ENCODE assay signal across 19 mouse cellular contexts in the genomic region with DNA sequence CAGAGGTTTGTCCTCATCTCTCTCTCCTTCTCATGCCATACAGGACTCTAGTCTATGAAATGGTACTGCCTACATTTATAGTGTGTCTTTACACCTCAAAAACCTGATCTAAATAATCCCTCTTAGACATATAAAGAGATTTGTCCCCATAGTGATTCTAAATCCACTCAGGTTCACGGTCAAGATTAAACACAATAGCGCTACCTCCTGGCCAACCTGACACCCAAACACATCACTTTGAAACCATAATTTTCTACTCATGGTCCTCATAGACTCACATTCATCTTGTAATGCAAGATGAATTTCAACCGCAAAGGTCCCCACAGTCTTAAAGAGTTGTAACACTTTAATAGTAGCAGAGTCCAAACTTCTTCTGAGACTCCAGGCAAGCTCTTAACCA.
DNase-seq lines count a peak whose midpoint lies in the region; ATAC-seq and TF ChIP-seq lines count a peak whose summit lies in the region.
"Had no signal": no experiment of that assay in that cellular context is flagged by ENCODE, and none has a peak within 500 bp of the region (broad histone marks: within the 10 kb centered on the region; RNA-seq: fewer than 3 reads in every experiment).

No protein-coding gene starts in this region.

- H3K27ac ChIP-seq in layer of hippocampus, adult 2 months = no peak overlapping the region
- H3K27ac ChIP-seq: embryonic facial prominence, embryonic 15.5 days; hindbrain, embryonic 13.5 days; intestine, embryonic 15.5 days had no signal

- TF ChIP-seq CTCF in layer of hippocampus, adult 2 months (conservative IDR thresholded peaks at IDR 0.05) = 0 out of 2 replicates have a peak, but pooled peaks have one; percentile 18

- peak; percentile 54; the same call in 1 of the 2 replicates for ATAC-seq in common myeloid progenitor, adult 5-6 weeks (replicated peaks; ENCODE audit: low read depth, poor library complexity, severe bottlenecking)
- no peak for ATAC-seq in erythroblast, adult 5-6 weeks (replicated peaks; ENCODE audit: low FRiP score, poor library complexity, severe bottlenecking)
- ATAC-seq: forebrain, embryonic 16.5 days; intestine, embryonic 15.5 days had no signal

- peak; percentile 12 for DNase-seq in cerebellum, adult 9-10 months
- DNase-seq in cerebellum, postnatal 36 days = no peak
- no peak for DNase-seq in layer of hippocampus, adult 2 months (ENCODE audit: low spot score in 2 of 2)
- no peak for DNase-seq in layer of hippocampus, adult 9-10 months (ENCODE audit: low spot score)
- peak; percentile 30 for DNase-seq in 416B (ENCODE audit: low read depth)
- DNase-seq: adrenal gland, adult 8-10 months; adrenal gland, postnatal 36 days; cerebellum, adult 2 months; embryo, embryonic 11 days; gastrocnemius, postnatal 25 days; heart, postnatal 10 days; heart, postnatal 4 days; kidney, adult 18-20 months had no signal

- no peak overlapping the region for H3K4me3 ChIP-seq in layer of hippocampus, adult 2 months
- H3K4me3 ChIP-seq: embryonic facial prominence, embryonic 15.5 days; hindbrain, embryonic 13.5 days; intestine, embryonic 15.5 days had no signal

Comparison
In these comparisons a context has a peak if more than half of its experiments do, and no peak if none do; other contexts are left out.
1. DNase-seq: peak in cerebellum, adult 9-10 months (single experiment) and 416B (single experiment); none in cerebellum, postnatal 36 days (0 of 2), layer of hippocampus, adult 2 months (0 of 2) and layer of hippocampus, adult 9-10 months (single experiment).